Mouse (Mus musculus): ENCODE data around the gene Gm21119.

Gene Gm21119

DNA sequence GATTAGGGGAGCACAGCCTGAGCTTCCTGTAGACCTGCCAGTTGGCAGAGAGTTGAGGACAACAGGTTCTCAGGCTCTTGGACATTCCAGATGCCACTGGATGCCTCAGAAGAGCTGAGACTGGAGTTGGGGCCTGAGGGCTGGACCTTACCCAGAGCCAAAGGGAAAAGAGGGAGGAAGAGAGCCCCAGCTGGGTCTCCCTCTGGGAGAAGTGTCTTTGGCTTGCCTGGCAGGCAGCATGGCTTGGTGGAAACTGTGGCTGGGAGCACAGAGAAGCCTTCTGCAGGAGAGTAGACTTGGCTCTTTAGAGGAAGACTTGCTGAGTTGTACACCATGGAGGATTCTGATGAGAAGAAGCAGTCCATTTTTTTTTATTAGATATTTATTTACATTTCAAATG lies 38.3 kb downstream of the Gm21119 start:
- peak; percentile 9 to 29 for DNase-seq (ENCODE audit: low spot score in 2 of 2)

DNA sequence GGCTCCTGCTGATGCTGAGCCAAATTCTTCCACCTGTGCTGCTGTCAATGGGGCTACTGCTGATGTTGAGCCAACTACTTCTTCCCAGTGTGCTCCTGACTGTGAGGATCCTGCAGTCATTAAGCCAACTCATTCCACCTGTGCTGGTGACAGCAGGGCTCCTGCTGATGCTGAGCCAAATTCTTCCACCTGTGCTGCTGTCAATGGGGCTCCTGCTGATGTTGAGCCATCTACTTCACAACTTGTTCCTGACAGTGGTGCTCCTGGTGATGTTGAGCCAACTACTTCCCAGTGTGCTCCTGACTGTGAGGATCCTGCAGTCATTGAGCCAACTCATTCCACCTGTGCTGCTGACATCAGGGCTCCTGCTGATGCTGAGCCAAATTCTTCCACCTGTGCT lies 63.7 kb downstream of the Gm21119 start:
- DNase-seq (ENCODE audit: low spot score in 2 of 2), result peak in 1 of 2 experiments; percentile 0

Measured in spleen, postnatal 14 days (tissue).